Mouse (Mus musculus): Measurements from ENCODE around the gene Olfr320.
"Not testable (repeated sequence)": the region's sequence is repeated elsewhere in the genome, so short reads cannot be mapped to it uniquely, and the experiment has no call there.

Olfr320 gene

GRCm38 (mm10) chr11:58680799-58681198, at the start of gene Olfr320:
Gene Olfr320, plus strand, starts transcription at chr11:58681099.
- DNase-seq = no peak

DNA sequence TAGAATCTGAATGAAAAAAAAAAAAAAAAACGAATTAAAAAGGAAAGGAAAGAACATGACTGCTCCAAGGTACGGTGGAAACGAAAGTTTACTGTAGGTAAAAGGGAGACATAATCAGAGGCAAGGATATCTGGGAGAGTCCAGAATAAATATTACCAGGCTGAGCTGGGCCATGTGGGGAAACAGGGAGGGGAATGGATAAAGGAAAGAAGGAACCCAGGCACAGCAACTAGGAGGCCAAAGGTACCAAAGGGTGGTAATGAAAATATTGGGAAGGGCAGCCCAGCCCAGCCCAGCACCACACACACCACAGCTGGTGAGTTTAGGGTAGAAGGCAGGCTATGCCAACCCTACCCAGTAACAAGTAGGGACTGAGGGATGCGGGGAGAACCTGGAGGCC, 46.0 kb upstream of the Olfr320 start:
- DNase-seq = no peak

DNA sequence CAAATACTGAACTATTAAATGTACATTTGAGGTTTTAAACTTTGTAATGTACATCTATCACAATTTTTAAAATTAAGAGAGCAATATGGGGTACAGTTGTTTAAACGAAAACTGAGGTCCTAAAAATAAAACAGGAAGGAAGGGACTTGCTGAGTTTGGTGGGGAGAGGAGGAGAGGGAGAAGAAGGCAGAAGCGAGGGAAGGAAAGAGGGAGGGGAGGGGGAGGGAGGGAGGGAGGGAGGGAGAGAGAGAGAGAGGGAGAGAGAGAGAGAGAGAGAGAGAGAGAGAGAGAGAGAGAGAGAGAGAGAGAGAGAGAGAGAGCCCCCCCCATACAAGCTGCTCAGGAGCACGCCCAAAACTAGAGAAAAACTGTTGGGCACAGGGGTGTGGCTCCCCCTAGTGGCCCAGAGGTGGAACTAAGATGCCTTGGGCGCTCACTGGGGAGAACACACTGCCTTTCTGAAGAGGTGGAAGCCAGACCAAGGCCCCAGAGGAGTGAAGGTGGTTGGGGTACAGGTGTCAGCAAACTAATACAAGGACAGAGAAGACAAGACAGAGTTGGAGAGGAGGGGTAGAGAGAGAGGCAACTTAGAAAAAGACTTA, 44.4 kb upstream of the Olfr320 start:
- DNase-seq = peak; percentile 49 to 54

DNA sequence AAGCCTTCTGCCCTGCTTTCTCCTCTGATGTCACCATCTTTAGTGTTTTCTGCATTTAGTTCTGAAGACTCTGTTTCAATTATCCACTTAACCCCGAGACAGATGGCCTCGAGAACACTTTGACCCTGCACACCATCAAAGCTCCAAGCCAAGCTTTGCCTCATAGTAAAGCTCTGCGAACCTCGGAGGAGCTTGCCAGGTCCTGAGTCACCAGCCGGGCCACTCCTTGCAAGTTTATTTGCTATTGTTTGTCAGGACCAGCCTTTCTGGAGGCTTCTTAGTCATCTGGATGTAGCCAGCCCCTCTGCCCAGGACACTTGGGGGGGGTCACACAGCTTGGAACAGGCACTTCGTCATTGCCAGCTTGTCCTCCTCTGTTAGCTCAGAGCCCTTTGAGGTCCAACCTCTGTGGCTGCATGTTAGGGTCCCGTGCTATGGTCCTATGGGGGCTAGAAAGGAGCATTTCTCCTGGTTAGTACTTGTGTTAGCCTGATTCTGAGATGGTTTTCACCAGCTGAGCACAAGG, 42.7 kb upstream of the Olfr320 start:
- DNase-seq = no peak

- peak; percentile 18 to 38 for DNase-seq
Observed at GRCm38 (mm10) chr11:58640272-58640867, 40.5 kb upstream of the Olfr320 start, which contains the start of gene Trim58. Gene Trim58, plus strand, starts transcription at chr11:58640465.

DNA sequence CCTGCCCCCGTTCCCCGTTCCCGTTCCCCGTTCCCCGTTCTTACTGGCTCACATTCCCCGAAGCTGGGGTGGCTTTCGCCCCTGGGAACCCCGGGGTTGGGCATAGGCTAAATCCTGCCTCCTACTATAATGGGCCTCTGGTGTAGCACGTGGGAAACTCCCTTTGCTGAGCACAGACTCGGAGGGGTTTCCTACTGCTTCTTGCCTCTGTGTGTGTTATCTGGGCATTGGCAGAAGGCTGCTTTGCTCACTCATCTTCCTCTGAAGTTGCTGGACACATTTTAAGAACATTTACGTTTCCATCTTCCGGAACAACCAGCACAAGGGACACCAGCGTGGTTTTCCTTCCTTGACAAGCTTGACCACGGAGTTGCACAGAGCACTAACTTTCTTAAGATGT, 39.8 kb upstream of the Olfr320 start:
- no peak for DNase-seq

GRCm38 (mm10) chr11:58641638-58642358, 39.1 kb upstream of the Olfr320 start:
- no peak for DNase-seq

GRCm38 (mm10) chr11:58643350-58643749, 37.5 kb upstream of the Olfr320 start:
- DNase-seq = peak; percentile 10 to 42

GRCm38 (mm10) chr11:58655151-58655550, 25.7 kb upstream of the Olfr320 start:
- no peak for DNase-seq

DNA sequence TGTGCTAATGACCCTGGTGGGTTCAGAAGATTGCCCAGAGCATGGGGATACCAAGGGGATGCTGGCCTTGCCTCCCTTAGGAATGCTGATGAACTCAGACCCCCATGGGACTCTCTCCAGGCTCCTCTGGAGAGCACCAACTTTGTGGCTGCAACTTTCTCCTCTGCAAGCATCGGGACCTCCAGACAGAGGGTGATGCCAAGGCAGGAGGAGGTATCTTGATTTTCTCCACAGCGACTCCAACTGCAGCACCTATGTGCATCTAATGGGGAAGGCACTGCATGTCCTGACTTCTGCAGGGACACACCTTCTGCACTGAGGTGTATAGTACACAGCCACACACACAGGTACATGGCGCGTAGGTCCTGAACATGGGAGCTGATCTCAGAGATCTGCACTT, 22.3 kb upstream of the Olfr320 start, which contains the start of gene Olfr322:
Gene Olfr322, plus strand, starts transcription at position 187 of the 400 bp plus-strand sequence.
- DNase-seq = no peak

DNA sequence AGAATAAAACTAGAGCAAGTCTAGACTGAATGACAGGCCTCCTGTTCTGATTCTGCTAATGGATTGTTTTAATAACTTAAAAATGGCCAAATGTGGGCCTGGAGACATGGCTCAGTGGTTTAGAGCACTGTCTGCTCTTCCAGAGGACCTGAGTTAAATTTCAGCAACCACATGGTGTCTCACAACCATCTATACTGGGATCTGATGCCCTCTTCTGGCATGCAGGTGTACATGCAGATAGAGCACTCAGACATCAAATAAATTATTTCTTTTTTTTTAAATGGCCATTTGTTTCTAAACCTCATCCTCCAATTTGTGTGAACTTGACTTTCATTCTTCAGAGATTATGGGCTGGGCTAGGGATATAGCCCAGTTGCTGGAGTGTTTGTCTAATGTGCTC, 11.6 kb upstream of the Olfr320 start:
- DNase-seq = no peak

DNA sequence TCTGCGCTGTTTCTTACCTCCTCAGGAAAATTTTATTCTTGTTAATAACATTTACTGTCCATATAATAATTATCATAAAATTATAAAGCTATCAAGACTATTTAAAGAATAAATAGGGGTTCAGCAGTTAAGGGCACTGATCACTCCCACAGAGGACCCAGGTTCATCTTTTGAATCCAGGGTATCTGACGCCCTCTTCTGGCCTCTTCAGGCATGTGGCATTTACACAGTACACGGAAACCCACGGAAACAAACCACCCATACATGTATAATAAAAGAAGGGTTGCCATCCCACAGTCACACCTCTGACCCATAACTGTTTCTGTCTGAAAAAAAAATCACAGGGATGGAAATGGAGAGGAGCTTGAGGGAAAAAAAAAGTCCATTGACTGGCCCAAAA, 9.1 kb upstream of the Olfr320 start:
- DNase-seq = no peak

DNA sequence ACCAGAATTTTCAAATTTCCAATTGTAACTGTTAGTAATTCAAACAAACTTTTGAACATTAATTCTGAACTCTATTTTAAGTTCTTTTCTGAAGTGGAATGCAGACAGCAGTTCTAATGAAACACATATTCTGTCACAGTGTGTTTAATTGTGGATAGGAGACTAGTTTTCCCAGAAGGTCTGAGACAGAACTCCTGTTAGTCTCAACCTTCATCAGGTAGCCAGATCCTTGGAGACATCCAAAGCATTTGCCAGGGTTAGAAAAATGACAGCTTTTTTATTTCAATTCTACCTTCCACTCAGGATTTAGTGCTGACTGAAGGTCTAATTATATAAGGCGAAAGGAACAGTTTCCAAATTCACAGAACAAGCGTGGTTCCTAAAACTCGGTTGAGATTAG, 18.0 kb downstream of the Olfr320 start, which contains the start of gene Olfr319:
Gene Olfr319, plus strand, starts transcription at position 301 of the 400 bp plus-strand sequence.
- DNase-seq = no peak

- no peak for DNase-seq
Observed at GRCm38 (mm10) chr11:58709086-58709485, 28.2 kb downstream of the Olfr320 start.

GRCm38 (mm10) chr11:58717723-58718122, 36.8 kb downstream of the Olfr320 start:
- not testable (repeated sequence) for DNase-seq

DNA sequence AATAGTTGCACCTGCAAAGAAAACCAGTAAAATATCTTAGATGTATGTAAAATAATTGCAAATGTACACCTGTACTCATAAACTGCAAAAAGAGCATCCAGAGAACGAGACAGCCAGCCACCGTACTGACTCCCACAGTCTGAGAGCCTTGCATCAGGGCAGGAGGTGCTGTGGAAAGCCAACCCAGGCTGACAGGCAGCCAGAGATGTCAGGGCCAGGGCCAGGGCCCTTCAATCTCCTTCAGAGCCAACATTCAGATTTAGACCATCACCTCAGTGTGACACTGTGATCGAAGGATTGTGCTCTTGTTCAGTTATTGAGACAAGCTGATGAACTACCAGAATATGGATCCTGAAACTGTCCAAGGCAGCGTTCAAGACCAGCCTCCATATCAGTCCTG, 38.8 kb downstream of the Olfr320 start:
- DNase-seq = no peak

- no peak for DNase-seq
Observed at GRCm38 (mm10) chr11:58723914-58724313, 43.0 kb downstream of the Olfr320 start, which contains the start of gene Olfr318. Gene Olfr318, minus strand, starts transcription at chr11:58724014.

GRCm38 (mm10) chr11:58727896-58728650, 47.2 kb downstream of the Olfr320 start:
- not testable (repeated sequence) for DNase-seq

- DNase-seq = peak; percentile 27 to 29
Observed at GRCm38 (mm10) chr11:58733372-58733771, 52.5 kb downstream of the Olfr320 start.
